Mouse (Mus musculus) left cerebral cortex, adult 11 months (tissue): ENCODE data around the gene Cela2a.
A peak's percentile ranks its signal among the peaks of the same experiment; 100 is the strongest.
"Not testable (repeated sequence)": the region's sequence is repeated elsewhere in the genome, so short reads cannot be mapped to it uniquely, and the experiment has no call there.

Experiments used
- DNase-seq: peaks from one replicate; pipeline ENCODE4 v3.0.0; 2022; ENCODE audit warnings: low spot score

Cela2a gene

DNA sequence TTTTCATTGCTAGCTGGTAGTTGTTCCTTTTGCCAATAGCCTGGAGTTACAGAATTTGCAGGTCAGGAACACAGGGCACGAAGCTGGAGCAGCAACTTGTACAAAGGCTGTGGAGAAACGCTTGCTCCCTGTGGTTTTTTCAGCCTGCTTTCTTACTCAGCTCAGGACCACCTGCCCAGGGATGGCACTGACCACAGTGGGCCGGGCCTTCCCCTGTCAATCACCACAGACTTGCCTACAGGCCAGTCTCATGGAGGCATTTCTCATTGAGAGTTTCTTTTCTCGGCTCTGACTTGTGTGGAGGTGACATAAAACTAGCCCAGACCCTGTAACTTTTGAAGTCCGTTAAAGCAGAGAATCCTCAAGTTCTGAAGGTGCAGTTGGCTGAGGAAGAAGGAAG is 28.4 kb downstream of the Cela2a start:
- no peak for DNase-seq

- DNase-seq: no peak
Observed at GRCm38 (mm10) chr4:141796954-141797353, 29.0 kb downstream of the Cela2a start.

- DNase-seq: no peak
Observed at GRCm38 (mm10) chr4:141796356-141796755, 29.6 kb downstream of the Cela2a start.

- no peak for DNase-seq
Observed at GRCm38 (mm10) chr4:141794152-141794535, 31.8 kb downstream of the Cela2a start.

- peak; percentile 94 for DNase-seq
Observed at GRCm38 (mm10) chr4:141793282-141794151, 32.4 kb downstream of the Cela2a start, which contains the start of gene Casp9. Gene Casp9, plus strand, starts transcription at chr4:141793612.

DNA sequence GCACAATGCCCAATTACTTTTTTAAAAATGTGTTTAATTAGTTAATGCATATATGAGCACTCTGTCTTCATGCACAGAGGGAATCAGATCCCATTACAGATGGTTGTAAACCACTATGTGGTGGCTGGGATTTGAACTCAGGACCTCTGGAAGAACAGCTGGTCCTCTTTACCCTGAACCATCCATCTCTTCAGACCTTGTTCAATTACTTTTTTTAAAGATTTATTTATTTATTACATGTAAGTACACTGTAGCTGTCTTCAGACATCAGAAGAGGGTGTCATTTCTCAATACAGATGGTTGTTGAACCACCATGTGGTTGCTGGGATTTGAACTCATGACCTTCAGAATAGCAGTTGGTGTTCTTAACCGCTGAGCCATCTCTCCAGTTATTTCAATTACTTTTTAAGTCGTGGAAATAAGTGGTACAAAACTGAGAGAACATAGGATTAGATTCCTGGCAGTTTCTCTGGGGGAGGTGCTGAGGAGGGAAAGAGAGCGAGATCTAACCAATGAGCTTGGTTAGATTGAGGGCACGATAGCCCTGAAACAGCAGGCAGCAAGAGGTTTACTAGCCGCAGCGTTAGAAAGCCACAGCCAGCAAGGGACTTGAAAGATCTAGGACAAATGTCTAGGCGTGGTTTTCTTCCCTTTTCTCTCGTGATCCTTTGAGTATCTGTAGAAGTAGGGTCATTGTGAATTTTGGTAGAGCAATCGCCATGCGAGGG is 33.2 kb downstream of the Cela2a start:
- DNase-seq: no peak

GRCm38 (mm10) chr4:141791951-141792350 is 34.0 kb downstream of the Cela2a start:
- DNase-seq: no peak

DNA sequence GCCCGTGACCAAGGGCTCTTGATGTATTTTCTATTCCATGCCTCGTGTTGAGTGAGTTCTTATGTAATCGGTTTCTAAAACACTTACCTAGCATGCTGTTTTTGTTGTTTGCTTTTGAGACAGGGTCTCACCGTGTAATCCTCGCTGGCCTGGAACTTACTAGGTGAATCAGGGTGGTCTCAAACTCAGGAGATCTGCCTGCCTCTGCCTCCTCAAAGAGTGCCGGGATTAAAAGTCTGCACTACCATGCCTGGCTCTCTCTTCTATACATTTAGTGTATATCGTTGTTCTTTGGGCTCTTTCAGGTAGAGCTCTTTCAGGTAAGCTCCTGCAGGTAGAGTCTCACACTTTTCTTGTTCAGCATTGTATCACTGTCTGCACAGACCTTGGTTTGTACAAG is 34.5 kb downstream of the Cela2a start:
- no peak for DNase-seq

DNA sequence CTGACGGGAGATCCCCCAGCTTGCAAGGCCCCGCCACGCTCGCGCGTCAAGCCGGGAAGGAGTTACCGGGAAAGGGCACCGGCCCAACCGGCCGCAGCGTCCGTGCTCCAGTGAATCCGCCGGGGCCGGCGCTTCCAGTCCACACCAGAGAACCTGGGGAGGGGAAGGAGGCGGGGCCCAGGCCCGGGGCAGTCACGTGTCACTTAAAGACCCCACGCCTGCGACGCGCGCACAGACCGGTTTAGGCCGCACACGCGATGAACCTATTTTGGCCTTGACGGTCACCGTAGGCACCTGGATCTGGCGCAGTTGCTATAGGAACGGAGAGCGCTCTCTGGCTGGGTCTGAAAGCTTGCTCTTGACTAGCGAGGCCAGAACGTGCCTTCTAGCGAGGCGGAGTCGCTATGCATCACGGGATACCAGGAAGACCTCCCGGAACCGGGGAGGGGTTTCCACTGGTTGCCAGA is 35.4 kb downstream of the Cela2a start, which contains the start of gene Dnajc16:
Gene Dnajc16, minus strand, starts transcription at position 408 of the 467 bp plus-strand sequence.
- DNase-seq: peak; percentile 97

GRCm38 (mm10) chr4:141789564-141790218 is 36.3 kb downstream of the Cela2a start:
- no peak for DNase-seq

DNA sequence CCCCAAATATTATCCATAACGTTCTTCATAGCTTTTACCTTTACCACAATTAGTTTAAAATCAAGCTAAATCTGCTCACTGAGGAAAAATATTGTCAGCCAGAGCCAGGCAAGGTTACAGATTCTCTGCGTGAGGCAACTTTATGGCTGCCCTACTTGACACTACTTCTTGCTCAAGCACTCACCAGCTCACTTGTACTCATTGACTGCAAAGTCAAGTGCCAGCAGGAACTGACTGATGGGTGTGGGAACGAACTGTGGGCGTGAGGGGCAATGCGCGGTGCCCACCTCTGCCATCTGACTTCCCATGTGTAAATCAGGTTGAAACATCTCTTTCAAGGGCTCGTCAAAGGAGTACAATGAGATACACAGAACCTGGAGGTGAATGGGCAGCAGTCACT is 38.5 kb downstream of the Cela2a start:
- DNase-seq: no peak

- no peak for DNase-seq
Observed at GRCm38 (mm10) chr4:141787046-141787445, 38.9 kb downstream of the Cela2a start.

- no peak for DNase-seq
Observed at GRCm38 (mm10) chr4:141786141-141786540, 39.8 kb downstream of the Cela2a start.

DNA sequence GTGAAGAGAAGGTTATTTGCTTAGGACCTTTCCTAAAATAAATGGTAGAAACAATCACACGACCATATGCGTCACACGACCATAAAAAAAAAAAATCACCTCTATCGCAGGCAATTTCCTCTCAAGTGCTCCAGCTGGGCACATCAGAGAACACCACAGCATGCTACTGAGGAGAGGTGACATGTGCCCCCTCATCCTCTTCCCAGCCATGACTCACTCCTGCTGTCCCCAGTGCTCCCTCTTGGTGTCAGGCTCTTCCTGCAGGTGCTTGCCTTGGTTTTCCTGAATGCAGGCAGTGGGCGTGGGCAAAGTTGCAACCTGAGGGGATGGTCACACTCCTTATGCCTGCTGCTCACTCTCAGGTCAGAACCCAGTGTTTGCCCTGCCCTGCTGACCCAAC is 41.1 kb downstream of the Cela2a start:
- DNase-seq: no peak

GRCm38 (mm10) chr4:141781201-141781985 is 44.6 kb downstream of the Cela2a start:
- DNase-seq: no peak

DNA sequence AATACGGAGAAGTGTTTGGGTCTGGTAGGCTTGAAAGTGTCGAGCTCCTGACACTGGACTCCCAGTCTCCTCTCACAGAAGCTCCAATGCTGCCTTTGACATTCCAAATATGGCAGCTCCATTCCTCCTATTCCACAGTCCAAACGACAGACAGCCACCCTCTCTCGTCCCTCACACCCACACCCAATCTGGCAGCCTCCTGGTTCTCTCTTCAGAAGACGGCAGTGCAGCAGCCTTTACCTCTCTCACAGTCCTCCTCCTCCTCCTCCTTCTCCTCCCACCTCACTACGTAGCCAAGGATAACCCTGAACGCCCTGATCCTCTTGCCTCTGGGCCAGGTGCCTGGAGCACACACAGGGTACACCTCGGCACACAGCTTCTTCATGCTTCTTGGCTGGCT is 46.1 kb downstream of the Cela2a start:
- DNase-seq: peak; percentile 65

DNA sequence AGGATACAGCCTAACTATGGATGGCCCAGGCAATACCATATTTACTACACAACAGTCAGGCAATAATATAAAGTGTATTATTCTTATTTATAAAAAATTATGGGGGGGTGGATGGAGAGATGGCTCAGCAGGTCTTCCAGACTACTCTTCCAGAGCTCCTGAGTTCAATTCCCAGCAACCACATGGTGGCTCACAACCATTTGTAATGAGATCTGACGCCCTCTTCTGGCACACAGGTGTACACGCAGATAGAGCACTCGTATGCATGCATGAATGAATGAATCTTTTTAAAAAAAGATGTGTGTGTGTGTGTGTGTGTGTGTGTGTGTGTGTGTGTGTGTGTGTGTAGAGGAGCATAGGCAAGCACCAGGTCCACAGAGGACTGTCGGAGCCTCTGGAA is 52.9 kb downstream of the Cela2a start:
- DNase-seq: not testable (repeated sequence)

DNA sequence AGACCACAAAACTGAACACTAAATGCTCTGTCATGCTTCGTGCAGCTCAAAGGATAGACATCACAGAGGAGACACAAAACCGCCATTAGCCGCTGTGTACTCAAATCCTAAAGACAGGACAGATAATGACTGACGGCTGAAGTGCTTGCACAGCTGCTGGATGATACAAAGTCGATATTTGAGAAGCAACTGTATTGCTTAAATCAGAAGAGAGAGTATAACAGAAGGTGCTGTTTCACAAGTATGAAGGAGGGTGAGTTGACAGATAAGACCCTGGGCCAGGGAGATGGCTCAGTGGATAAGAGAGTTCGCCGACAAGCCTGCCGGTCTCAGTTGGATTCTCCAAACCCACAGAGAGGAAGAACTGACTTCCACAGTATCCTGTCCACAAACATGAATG is 54.1 kb downstream of the Cela2a start:
- no peak for DNase-seq

DNA sequence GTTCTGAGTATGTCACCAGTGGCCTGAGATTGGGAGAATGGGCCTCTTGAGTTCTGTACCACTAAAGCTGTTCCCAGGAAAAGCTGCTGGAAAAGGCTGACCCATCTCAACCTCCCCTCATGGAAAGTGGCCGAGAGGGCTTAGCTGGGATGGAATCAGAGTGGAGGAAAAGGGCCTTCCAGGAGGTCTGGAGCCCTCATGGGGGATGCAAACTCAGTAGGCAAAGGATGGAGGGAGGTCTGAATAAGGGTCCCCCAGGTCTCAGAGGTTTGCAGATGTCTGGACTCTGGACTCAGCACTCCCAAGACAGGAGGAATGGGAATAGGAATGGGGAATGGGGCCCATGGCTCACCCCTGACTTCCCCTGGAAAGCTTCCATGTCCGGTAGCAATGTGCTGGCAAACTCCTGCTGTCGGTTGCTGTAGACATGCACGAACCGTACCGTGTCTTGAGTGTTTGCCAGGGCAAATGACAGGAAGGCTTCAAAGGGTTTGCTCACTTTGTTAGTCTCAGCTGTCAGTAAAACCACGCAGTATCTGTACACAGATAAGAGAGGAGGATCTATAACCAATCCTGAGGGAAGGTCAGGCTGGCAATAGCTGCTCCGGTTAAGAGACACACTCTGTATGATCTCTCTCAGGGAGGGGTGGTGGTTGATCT is 56.3 kb downstream of the Cela2a start:
- no peak for DNase-seq

DNA sequence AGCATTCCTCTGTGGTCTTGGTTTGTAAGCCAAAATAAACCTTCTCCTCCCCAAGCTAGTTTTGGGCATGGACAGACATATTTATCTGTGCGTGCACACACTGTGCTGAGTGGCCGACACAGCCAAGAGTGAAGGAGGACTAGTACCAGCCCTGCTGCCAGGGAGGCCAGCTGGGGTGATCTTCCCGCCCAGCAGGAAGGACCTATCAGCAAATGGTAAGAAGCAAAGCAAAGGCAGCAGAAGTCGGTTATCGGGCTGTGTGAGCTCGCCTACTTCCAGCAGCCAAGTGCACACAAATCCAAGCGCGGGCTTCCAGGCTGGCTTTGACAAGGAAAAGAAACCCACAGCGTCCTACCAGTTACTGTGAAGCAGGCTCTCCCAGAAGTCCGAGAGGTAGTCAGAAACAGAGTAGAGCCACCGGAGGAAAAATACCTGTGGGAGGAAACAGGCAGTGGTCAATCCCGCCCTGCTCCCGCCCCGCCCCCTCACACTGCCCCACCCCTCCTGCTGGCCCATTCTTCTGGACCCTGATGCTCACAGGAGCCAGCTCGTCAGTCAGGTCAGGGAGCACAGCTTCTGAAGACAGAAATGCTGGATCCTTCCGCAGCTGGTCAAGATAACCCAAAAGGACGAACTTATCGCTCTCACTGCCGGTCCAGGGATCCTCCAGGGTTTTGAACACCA is 58.5 kb downstream of the Cela2a start:
- no peak for DNase-seq
